Mouse (Mus musculus) forebrain, embryonic 15.5 days (tissue): ENCODE results near the gene Sdr42e1. TPM values are rescaled to one million over a fixed set of nuclear protein-coding genes. Genes with fewer than 3 reads are reported as not detected.

ENCODE experiments used
- polyA plus RNA-seq: library from polyadenylated mRNA; unstranded; fragments of >200 nt; fragmentation: Nextera tagmentation; extraction: Ambion mirVana; gene quantifications from 2 replicates; pipeline ENCODE4 v1.2.1, GENCODE M21; 2015

Sdr42e1 gene
- polyA plus RNA-seq, 1 experiment from 2014 or later = 1.2 TPM

Other genes with a start within 250 kb of the Sdr42e1 start
- 0.86 and 0.89 TPM in 2 replicates for gene Plcg2, start 175.4 kb downstream of the Sdr42e1 start, polyA plus RNA-seq
- not detected in 2 replicates for gene Hsd17b2, start 28.2 kb upstream of the Sdr42e1 start, polyA plus RNA-seq
- 37.5 and 39.2 TPM in 2 replicates for gene Mphosph6, start 128.3 kb upstream of the Sdr42e1 start, polyA plus RNA-seq